In genomic region chr16:5351890-5352571, GRCm38 (mm10) we compare ENCODE assay signal across 8 mouse cellular contexts.
DNase-seq lines count a peak whose midpoint lies in the region; ATAC-seq and TF ChIP-seq lines count a peak whose summit lies in the region.

No protein-coding gene starts in this region.

- DNase-seq in B cell, adult 2 months, result peak; percentile 29 to 40
- DNase-seq in G1E (ENCODE audit: low spot score), result no peak
- peak; percentile 37 for DNase-seq in forebrain, embryonic 14.5 days (ENCODE audit: low spot score)
- DNase-seq in kidney, postnatal 14 days, result peak; percentile 35
- no peak for DNase-seq in right cerebral cortex, adult 2 months (ENCODE audit: low spot score in 2 of 2)
- no peak for DNase-seq in urinary bladder, postnatal 10 days (ENCODE audit: low spot score)

- no peak for TF ChIP-seq CTCF in G1E (IDR thresholded peaks at IDR 0.05; ENCODE audit: low read depth, low read length)

- no peak for ATAC-seq in G1E (ENCODE audit: extremely low read depth, insufficient number of reproducible peaks, low FRiP score, poor library complexity, severe bottlenecking)
- peak; percentile 26; the same call in 1 of the 2 replicates for ATAC-seq in forebrain, embryonic 14.5 days
- peak; percentile 97 for ATAC-seq in megakaryocyte progenitor cell, adult 5-6 weeks (replicated peaks; ENCODE audit: poor library complexity)
- ATAC-seq in stomach, embryonic 14.5 days (ENCODE audit: insufficient number of reproducible peaks, insufficient read depth, low FRiP score, low read depth), result peak; percentile 83

- H3K4me2 ChIP-seq in forebrain, embryonic 14.5 days (ENCODE audit: low read length), result 0 out of 2 replicates have a peak overlapping the region, but pooled peaks have one; percentile 5
- peak overlapping the region; percentile 2 for H3K4me2 ChIP-seq in stomach, embryonic 14.5 days (replicated peaks; ENCODE audit: low read depth, low read length)

- WGBS in forebrain, embryonic 14.5 days, result 6% methylated on average over 18 of the region's 18 CpGs
- 2% methylated on average over 18 of the region's 18 CpGs for WGBS in stomach, embryonic 14.5 days

- no peaks in the 10 kb centered on the region for H3K27me3 ChIP-seq in G1E (ENCODE audit: insufficient read depth, low read length)
- no peaks in the 10 kb centered on the region for H3K27me3 ChIP-seq in forebrain, embryonic 14.5 days (replicated peaks; ENCODE audit: control insufficient read depth, insufficient read depth, low read length)
- no peaks in the 10 kb centered on the region for H3K27me3 ChIP-seq in stomach, embryonic 14.5 days (ENCODE audit: control insufficient read depth, insufficient read depth, low read length)

- H3K27ac ChIP-seq in forebrain, embryonic 14.5 days (ENCODE audit: low read depth, low read length), result no peak overlapping the region
- H3K27ac ChIP-seq in stomach, embryonic 14.5 days (ENCODE audit: low read length), result no peak overlapping the region

- no peaks in the 10 kb centered on the region for H3K4me1 ChIP-seq in G1E (ENCODE audit: insufficient read depth, low read depth, low read length)
- H3K4me1 ChIP-seq in forebrain, embryonic 14.5 days (ENCODE audit: control insufficient read depth, insufficient read depth, low read length), result no peaks in the 10 kb centered on the region
- H3K4me1 ChIP-seq in stomach, embryonic 14.5 days (ENCODE audit: control insufficient read depth, insufficient read depth, low read length), result no peaks in the 10 kb centered on the region

- H3K36me3 ChIP-seq in G1E (replicated peaks), result no peaks in the 10 kb centered on the region
- no peaks in the 10 kb centered on the region for H3K36me3 ChIP-seq in forebrain, embryonic 14.5 days (ENCODE audit: control insufficient read depth, insufficient read depth, low read length)
- no peaks in the 10 kb centered on the region for H3K36me3 ChIP-seq in stomach, embryonic 14.5 days (ENCODE audit: control insufficient read depth, insufficient read depth, low read length)

- H3K9me3 ChIP-seq in G1E (replicated peaks), result peaks cover 26% of the 10 kb centered on the region
- no peaks in the 10 kb centered on the region for H3K9me3 ChIP-seq in forebrain, embryonic 14.5 days (replicated peaks; ENCODE audit: control insufficient read depth, low read length)
- no peaks in the 10 kb centered on the region for H3K9me3 ChIP-seq in stomach, embryonic 14.5 days (ENCODE audit: control insufficient read depth, low read depth, low read length)

- H3K9ac ChIP-seq in forebrain, embryonic 14.5 days (ENCODE audit: low read length), result no peak overlapping the region
- no peak overlapping the region for H3K9ac ChIP-seq in stomach, embryonic 14.5 days (replicated peaks; ENCODE audit: low read depth, low read length)

- H3K4me3 ChIP-seq in G1E (ENCODE audit: low read depth, low read length), result 0 out of 2 replicates have a peak overlapping the region, but pooled peaks have one; percentile 21
- H3K4me3 ChIP-seq in forebrain, embryonic 14.5 days (ENCODE audit: low read depth, low read length), result no peak overlapping the region
- no peak overlapping the region; the same call in 1 of the 2 replicates for H3K4me3 ChIP-seq in stomach, embryonic 14.5 days (ENCODE audit: low read depth, low read length)

Comparison
In these comparisons a context has a peak if more than half of its experiments do, and no peak if none do; other contexts are left out.
1. DNase-seq: peak in B cell, adult 2 months (2 of 2), forebrain, embryonic 14.5 days (single experiment) and kidney, postnatal 14 days (single experiment); none in G1E (single experiment), right cerebral cortex, adult 2 months (0 of 2) and urinary bladder, postnatal 10 days (single experiment).